Mouse (Mus musculus) stomach, embryonic 16.5 days (tissue): ENCODE measurements around the gene Erich6b. TPM values are rescaled to one million over a fixed set of nuclear protein-coding genes. Genes with fewer than 3 reads are reported as not detected.

Experiments
- ATAC-seq: fragments of 200-750 bp; cut with Nextera tagmentation; 2 replicates; pipeline ENCODE4 v1.8.0; 2017; ENCODE audit warnings: moderate number of reproducible peaks, moderate TSS enrichment; ENCODE audit not compliant: insufficient read depth, low FRiP score
- H3K27ac ChIP-seq: fragments of 300-500 bp; sonication (generic); 2 replicates; pipeline ENCODE4 v1.5.1; 2014; ENCODE audit warnings: low read length
- H3K27me3 ChIP-seq: fragments of 300-500 bp; sonication (generic); 2 replicates; pipeline ENCODE4 v1.6.1; 2014; ENCODE audit warnings: low read length, control low read depth, mixed read lengths; ENCODE audit not compliant: control insufficient read depth, insufficient read depth
- H3K36me3 ChIP-seq: fragments of 300-500 bp; sonication (generic); 2 replicates; pipeline ENCODE4 v1.6.1; 2014; ENCODE audit warnings: low read length; ENCODE audit not compliant: control insufficient read depth, insufficient read depth
- H3K4me1 ChIP-seq: fragments of 300-500 bp; sonication (generic); 2 replicates; pipeline ENCODE4 v1.6.1; 2014; ENCODE audit warnings: low read length, control low read depth, mixed read lengths; ENCODE audit not compliant: control insufficient read depth, insufficient read depth
- H3K4me2 ChIP-seq: fragments of 300-500 bp; sonication (generic); 2 replicates; pipeline ENCODE4 v1.6.1; 2014; ENCODE audit warnings: low read depth, low read length, mixed read lengths
- H3K4me3 ChIP-seq: fragments of 300-500 bp; sonication (generic); replicated peaks from 2 replicates; pipeline ENCODE4 v1.5.1; 2014; ENCODE audit warnings: mild to moderate bottlenecking, low read length
- H3K9ac ChIP-seq: fragments of 300-500 bp; sonication (generic); 2 replicates; pipeline ENCODE4 v1.6.1; 2014; ENCODE audit warnings: low read length
- H3K9me3 ChIP-seq: fragments of 300-500 bp; sonication (generic); replicated peaks from 2 replicates; pipeline ENCODE4 v1.6.1; 2016; ENCODE audit warnings: low read length, control low read depth; ENCODE audit not compliant: control insufficient read depth
- WGBS: fragments of 180-500 bp; shearing (Covaris S2); extraction: QIAGEN DNeasy Blood & Tissue Kit; methylation state at CpG from one replicate; pipeline ENCODE4 v1.1.7; 2014; 5-methylcytosine and 5-hydroxymethylcytosine counted together
- polyA plus RNA-seq: library from polyadenylated mRNA; unstranded; fragments of >200 nt; fragmentation: Nextera tagmentation; extraction: Ambion mirVana; gene quantifications from 2 replicates; pipeline ENCODE4 v1.2.1, GENCODE M21; 2015

The Erich6b gene
- polyA plus RNA-seq, 1 experiment from 2014 or later, result not detected

DNA sequence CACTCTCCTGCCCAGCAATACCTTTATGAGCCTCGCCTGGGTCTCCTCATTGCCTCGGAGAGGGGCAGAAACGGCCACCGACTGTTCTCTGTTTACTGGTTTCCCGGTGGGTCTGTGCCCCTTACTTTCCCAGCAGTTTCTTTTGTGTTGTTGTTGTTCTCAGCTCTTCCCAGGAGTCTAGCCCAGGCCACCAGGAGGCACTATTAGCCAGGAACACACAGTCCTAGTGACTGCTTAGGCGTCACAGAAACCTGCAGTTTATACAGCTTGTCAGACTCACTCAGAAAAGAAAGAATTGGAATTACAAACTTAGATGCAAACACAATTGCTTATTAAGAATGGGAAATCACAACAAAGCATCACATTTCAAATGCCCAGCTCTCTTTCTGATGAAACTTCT, 690 bp upstream of the Erich6b start:
- Histone ChIP-seq H3K4me2 (no peak overlapping the region), H3K27ac (no peak overlapping the region), H3K9ac (no peak overlapping the region), H3K36me3 (no peaks in the 10 kb centered on the region), H3K4me3 (no peak overlapping the region), H3K4me1 (no peaks in the 10 kb centered on the region), H3K27me3 (no peaks in the 10 kb centered on the region), H3K9me3 (no peaks in the 10 kb centered on the region; the same call in 1 of the 2 replicates)
- ATAC-seq, result no peak
- WGBS, result 59% methylated on average over 6 of the region's 6 CpGs

DNA sequence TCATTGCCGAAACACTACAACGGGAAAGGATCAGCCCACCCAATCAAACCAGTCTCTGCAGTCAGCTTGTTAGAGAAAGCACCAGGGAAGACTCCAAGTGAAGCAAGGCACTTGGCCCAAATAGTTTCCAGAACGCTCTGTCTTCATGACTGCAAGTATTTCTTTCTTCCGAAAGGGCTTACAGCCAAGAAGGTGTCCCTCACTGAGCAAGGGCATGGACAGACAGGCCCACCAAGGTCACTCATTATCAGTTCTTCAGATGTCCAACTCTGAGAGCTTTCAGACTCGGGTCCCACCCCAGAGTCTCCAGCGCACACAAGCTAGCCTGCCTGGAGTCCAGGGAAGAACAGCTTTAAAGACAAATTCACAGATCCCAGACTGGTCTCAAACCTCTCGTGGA, 3.4 kb downstream of the Erich6b start:
- no peaks in the 10 kb centered on the region; the same call in 1 of the 2 replicates for H3K9me3 ChIP-seq
- H3K27ac ChIP-seq, result no peak overlapping the region
- H3K27me3 ChIP-seq, result no peaks in the 10 kb centered on the region
- no peak overlapping the region for H3K4me3 ChIP-seq
- H3K4me2 ChIP-seq, result no peak overlapping the region
- H3K36me3 ChIP-seq, result no peaks in the 10 kb centered on the region
- H3K4me1 ChIP-seq, result no peaks in the 10 kb centered on the region
- no peak overlapping the region for H3K9ac ChIP-seq
- WGBS, result 84% methylated on average over 7 of the region's 7 CpGs
- ATAC-seq, result no peak

DNA sequence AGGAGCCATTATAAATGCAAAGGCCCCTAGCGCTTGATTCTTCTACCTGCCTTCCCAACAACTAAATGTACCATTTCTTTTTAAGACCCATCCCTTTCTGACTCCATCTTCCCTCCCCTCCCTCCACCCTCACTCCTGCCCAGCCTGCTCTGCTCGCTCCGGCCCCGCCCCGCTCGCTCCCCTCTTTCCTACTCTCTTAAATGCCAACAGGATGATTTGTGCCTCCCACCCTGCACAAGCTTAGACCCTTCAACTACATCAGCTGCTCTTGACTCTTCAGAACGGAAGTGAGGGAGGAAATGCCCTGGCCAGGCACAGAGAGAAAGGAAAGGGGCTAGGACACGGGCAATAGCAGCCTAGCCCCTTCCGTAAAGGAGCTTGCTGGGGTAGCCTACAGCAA, 4.0 kb downstream of the Erich6b start:
- Histone ChIP-seq H3K4me2 (no peak overlapping the region), H3K9ac (no peak overlapping the region), H3K27me3 (no peaks in the 10 kb centered on the region), H3K4me1 (no peaks in the 10 kb centered on the region), H3K36me3 (no peaks in the 10 kb centered on the region), H3K27ac (no peak overlapping the region), H3K4me3 (no peak overlapping the region), H3K9me3 (no peaks in the 10 kb centered on the region; the same call in 1 of the 2 replicates)
- 57% methylated on average over 9 of the region's 9 CpGs for WGBS
- ATAC-seq, result no peak

DNA sequence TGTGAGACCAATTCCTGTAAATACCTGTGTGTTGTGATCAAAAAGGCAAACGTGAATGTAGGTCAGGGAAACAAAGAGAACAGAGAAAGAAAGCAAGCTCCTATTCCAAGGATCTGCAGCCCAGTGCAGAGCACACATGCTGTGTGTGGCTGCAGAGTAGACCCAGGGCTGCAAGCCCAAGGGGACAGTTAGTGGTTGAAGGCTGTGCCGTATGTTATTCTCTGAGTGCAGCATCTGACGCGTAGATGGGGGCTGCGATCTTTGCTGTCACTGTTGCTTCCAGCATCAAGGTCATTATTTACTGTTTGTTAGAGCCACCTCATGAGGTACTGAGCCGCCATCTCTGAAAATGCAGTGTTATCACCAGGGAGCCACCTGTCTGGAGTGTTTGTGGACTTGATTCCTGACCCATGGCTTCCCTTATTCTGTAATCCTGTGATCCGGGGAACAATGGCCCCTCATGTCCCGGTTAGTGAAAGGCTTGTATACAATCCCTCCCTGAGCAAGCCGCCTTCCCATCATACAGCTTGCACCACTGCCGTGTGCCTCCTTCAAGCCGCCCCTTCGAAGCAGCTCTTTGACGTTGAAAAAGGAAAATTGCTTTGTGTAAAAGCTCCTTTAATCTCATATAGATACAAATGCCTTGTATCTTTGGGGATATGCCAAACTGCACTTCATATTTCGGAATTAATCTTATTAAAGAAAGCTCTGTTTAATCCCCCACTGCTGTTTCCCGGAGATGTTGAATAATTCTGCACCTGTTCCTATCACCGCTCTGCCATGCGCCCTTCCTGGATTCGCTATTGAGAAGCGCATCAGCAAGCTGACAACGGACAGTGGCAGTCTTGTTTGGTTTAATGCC, 5.1 kb downstream of the Erich6b start:
- WGBS, result 49% methylated on average over 20 of the region's 20 CpGs

DNA sequence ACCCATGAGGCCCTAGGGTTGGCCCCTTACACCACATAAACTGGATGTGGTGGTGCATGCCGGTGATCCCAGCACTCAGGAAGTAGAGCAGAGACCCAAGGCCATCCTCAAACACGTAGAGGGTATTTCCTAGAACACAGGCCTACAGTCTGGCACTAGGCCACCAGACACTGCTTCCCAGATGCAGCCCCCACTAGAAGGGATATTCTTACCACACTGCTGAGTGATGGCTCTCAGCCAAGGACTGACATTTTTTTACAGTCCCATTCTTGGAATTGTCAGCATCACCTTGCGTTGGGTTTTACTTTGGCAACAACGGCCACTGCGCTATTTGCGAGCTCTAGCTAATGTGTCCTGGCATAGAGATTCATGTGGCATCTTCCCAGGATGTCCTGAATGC, 18.9 kb downstream of the Erich6b start:
- H3K27me3 ChIP-seq, result no peaks in the 10 kb centered on the region
- 77% methylated on average over 6 of the region's 6 CpGs for WGBS

More for the DNA sequence above, 5.1 kb downstream of the Erich6b start:
- H3K4me3 ChIP-seq, result no peak overlapping the region
- H3K9ac ChIP-seq, result no peak overlapping the region
- ATAC-seq, result no peak
- H3K4me2 ChIP-seq, result no peak overlapping the region
- H3K4me1 ChIP-seq, result no peaks in the 10 kb centered on the region
- no peaks in the 10 kb centered on the region for H3K27me3 ChIP-seq
- no peaks in the 10 kb centered on the region for H3K36me3 ChIP-seq
- H3K27ac ChIP-seq, result no peak overlapping the region
- H3K9me3 ChIP-seq, result no peaks in the 10 kb centered on the region; the same call in 1 of the 2 replicates

DNA sequence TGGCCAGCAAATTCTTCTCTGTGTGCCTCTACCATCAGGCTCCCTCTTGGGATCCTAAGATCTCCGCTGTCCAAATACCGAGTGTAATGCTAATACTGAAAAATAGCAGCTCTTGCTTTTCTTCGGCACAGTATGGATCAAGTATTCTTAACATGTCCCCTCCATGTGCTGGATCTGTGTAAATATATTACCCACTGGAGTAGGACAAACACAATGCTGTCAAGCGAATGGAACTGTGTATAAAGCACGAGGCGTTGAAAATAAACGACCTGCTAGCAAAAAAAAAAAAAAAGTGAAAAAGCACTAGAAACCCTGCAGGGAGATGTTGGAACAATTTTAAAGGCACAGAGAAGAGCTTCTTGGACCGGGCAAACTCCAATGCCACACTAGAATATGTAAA, 19.5 kb downstream of the Erich6b start:
- H3K27ac ChIP-seq, result no peak overlapping the region
- H3K36me3 ChIP-seq, result no peaks in the 10 kb centered on the region
- H3K9me3 ChIP-seq, result no peaks in the 10 kb centered on the region
- H3K9ac ChIP-seq, result no peak overlapping the region
- no peak for ATAC-seq
- no peaks in the 10 kb centered on the region for H3K4me1 ChIP-seq
- H3K4me2 ChIP-seq, result no peak overlapping the region
- H3K27me3 ChIP-seq, result no peaks in the 10 kb centered on the region
- WGBS, result 47% methylated on average over 8 of the region's 8 CpGs
- no peak overlapping the region for H3K4me3 ChIP-seq

More for the DNA sequence above, 18.9 kb downstream of the Erich6b start:
- Histone ChIP-seq H3K9ac (no peak overlapping the region), H3K9me3 (no peaks in the 10 kb centered on the region), H3K27ac (no peak overlapping the region), H3K4me2 (no peak overlapping the region), H3K4me1 (no peaks in the 10 kb centered on the region), H3K36me3 (no peaks in the 10 kb centered on the region), H3K4me3 (no peak overlapping the region)
- ATAC-seq, result no peak

DNA sequence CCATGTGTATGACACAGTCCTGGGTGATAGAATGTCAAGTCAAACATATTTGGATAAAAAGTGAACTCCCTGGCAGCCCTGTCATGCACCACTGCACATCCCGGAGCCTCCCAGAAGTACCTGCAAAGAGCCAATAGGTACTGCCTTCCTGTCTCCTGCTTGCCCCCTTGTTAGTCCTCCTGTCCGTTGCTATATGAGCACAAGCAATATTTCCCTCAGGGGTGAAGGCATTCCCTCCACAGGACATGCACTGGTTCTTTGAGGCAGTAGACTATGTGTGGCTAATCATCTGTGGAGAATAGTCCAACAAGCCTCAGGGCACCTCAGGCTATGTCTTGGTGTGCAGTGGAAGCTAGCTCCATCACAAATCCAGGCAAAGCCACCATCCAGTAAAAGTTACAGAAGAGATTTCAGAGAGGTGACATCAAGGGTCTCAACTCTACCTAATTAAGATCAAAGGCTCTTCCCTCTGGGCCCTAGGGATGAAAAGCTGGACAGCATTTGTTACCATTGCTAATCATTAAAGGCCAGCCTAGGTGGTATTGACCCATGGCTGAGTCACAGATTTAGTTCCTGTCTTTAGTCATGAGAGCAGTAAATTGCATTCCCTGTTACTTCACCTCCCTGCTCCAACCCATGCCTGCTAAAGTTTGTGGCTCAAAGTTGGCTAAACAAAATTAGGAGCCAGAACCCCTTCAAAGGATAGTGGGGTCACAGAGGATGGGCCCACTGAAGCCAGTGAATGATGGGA, 23.5 kb downstream of the Erich6b start:
- Histone ChIP-seq H3K4me1 (no peaks in the 10 kb centered on the region), H3K4me2 (no peak overlapping the region), H3K4me3 (no peak overlapping the region), H3K9ac (no peak overlapping the region), H3K27me3 (no peaks in the 10 kb centered on the region), H3K27ac (no peak overlapping the region), H3K9me3 (no peaks in the 10 kb centered on the region), H3K36me3 (no peaks in the 10 kb centered on the region)
- 82% methylated on average over 2 of the region's 2 CpGs for WGBS
- ATAC-seq, result no peak

DNA sequence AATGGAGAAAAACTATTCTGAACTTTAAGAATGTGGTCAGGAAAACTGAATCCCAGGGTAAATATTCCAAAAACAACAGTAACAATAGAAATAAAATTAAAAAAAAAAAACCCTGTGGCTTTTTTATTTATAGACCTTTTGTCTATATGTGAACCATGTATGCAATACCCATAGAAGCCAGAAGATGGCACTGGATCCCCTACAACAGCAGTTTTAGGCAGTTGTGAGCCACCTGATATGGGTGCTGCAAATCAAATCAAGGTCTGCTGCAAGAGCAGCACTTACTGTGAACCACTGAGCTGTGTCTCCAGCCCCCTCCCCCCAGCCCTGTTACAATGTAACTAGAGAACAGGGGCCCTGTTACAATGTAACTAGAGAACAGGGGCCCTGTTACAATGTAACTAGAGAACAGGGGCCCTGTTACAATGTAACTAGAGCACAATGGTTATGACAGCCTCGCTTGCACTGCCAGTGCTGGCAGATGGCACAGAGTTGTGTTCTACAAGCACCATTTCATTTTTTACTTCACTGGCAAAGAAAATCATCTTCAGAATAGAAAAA, 27.1 kb downstream of the Erich6b start:
- H3K27ac ChIP-seq, result no peak overlapping the region
- ATAC-seq, result no peak

DNA sequence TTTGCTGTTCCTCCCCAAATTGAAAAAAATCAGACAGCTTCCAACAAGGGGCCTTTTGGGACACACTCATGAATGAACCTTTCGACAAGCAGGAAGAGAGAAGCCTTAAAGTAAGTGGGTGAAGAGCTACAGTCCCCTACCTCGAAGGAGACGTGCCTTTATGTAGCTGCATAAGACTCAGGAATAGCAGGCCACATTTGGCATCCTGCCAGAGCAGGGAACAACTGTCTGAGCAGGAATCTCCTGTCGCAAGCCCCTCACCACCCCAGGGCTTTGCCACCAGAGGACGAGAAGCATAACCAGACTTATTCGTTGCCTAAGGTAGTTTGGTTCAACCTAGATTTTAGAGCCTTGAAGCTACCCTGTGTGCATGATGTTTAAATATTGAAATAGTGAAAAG, 34.3 kb downstream of the Erich6b start:
- Histone ChIP-seq H3K36me3 (no peaks in the 10 kb centered on the region), H3K9ac (no peak overlapping the region), H3K4me1 (no peaks in the 10 kb centered on the region), H3K4me3 (no peak overlapping the region), H3K4me2 (no peak overlapping the region), H3K9me3 (no peaks in the 10 kb centered on the region), H3K27ac (no peak overlapping the region), H3K27me3 (no peaks in the 10 kb centered on the region)
- ATAC-seq, result no peak
- WGBS, result 60% methylated on average over 6 of the region's 6 CpGs

More for the DNA sequence above, 27.1 kb downstream of the Erich6b start:
- no peak overlapping the region for H3K9ac ChIP-seq
- no peak overlapping the region for H3K4me2 ChIP-seq
- no peaks in the 10 kb centered on the region for H3K36me3 ChIP-seq
- H3K9me3 ChIP-seq, result no peaks in the 10 kb centered on the region
- H3K27me3 ChIP-seq, result no peaks in the 10 kb centered on the region
- WGBS, result 60% methylated on average over 1 of the region's 1 CpGs
- H3K4me1 ChIP-seq, result no peaks in the 10 kb centered on the region
- H3K4me3 ChIP-seq, result no peak overlapping the region
